Mouse (Mus musculus): ENCODE measurements at regions not wholly inside any gene's neighbourhood (a gene's known extent, or its start where the extent isn't known, plus 50 kb on each side); places are given as distances from the start of the nearest gene placed in this dataset.
A peak's percentile ranks its signal among the peaks of the same experiment; 100 is the strongest.

DNA sequence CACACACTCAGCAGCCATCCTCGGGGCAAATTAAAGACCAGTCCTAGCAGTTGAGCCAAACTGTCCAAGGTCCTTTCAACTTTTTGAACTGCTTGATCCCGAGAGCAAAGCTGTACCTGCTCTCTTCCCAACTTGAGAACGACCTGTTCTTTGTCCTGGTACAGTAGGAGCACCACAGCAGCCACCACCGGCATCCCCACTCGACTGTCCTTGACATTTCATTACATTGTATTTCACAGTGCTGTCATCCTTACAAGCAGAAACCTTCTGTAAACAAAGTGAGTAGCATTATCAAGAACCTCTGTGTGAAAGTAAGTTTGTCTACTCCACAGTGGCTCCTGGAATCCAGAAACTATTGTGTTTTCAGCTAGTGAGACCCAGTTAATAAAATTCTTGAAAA is 240.2 kb upstream of the Zfp462 start:
- no peak for ATAC-seq (ENCODE audit: low FRiP score, low read depth)
- Histone ChIP-seq H3K4me3 (no peak overlapping the region), H3K4me1 (no peaks in the 10 kb centered on the region), H3K9me3 (no peaks in the 10 kb centered on the region), H3K27me3 (no peaks in the 10 kb centered on the region), H3K27ac (replicated peaks) (no peak overlapping the region), H3K9ac (replicated peaks) (no peak overlapping the region), H3K4me2 (replicated peaks) (no peak overlapping the region), H3K36me3 (no peaks in the 10 kb centered on the region)
- WGBS, result 76% methylated on average over 5 of the region's 5 CpGs

DNA sequence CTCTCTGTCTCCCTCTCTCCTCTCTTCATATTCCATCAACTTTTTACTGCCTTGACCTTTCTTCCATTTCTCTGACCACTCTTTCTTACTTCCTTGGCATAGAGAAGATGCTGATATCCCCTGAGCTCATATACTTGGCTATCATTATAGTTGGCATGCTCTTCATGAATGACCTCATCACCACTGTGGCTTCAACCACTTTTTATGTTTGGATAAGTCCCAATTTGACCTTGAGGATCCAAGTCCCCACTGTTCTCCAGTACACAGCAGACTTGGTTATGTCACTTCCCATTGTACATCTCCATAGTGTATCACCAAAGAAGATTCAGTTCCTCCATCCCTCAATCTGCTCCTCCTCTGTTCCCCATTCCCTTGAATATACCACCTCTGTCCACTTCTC is 235.1 kb upstream of the Zfp462 start:
- Histone ChIP-seq H3K4me1 (no peaks in the 10 kb centered on the region), H3K4me2 (replicated peaks) (no peak overlapping the region), H3K27me3 (no peaks in the 10 kb centered on the region), H3K4me3 (no peak overlapping the region), H3K9me3 (no peaks in the 10 kb centered on the region), H3K27ac (replicated peaks) (no peak overlapping the region), H3K36me3 (no peaks in the 10 kb centered on the region), H3K9ac (replicated peaks) (no peak overlapping the region)
- no peak for ATAC-seq (ENCODE audit: low FRiP score, low read depth)

DNA sequence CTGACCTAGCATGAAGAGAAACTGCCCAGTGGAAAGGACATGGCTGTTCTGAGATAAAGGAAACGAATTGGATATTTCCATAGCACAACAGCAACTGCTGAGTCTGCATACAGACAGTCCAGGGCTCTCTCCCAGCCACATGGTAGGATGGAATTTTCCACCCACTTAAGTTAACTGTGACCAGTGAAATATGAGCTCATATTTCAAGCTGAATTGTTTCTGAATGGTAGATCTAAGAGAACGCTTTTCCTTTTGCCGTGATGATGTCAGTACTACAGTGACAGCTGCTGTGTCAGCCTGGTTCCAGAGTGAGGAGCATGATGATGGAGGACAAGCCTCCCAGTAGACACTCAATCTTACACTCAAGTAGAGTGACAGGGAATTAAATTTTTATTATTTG is 231.9 kb upstream of the Zfp462 start:
- no peaks in the 10 kb centered on the region for H3K36me3 ChIP-seq
- no peak overlapping the region for H3K4me2 ChIP-seq (replicated peaks)
- WGBS, result 79% methylated on average over 3 of the region's 3 CpGs
- ATAC-seq (ENCODE audit: low FRiP score, low read depth), result no peak
- H3K4me1 ChIP-seq, result no peaks in the 10 kb centered on the region
- H3K9ac ChIP-seq (replicated peaks), result no peak overlapping the region
- no peaks in the 10 kb centered on the region for H3K27me3 ChIP-seq
- no peak overlapping the region for H3K4me3 ChIP-seq
- no peaks in the 10 kb centered on the region for H3K9me3 ChIP-seq
- H3K27ac ChIP-seq (replicated peaks), result no peak overlapping the region

DNA sequence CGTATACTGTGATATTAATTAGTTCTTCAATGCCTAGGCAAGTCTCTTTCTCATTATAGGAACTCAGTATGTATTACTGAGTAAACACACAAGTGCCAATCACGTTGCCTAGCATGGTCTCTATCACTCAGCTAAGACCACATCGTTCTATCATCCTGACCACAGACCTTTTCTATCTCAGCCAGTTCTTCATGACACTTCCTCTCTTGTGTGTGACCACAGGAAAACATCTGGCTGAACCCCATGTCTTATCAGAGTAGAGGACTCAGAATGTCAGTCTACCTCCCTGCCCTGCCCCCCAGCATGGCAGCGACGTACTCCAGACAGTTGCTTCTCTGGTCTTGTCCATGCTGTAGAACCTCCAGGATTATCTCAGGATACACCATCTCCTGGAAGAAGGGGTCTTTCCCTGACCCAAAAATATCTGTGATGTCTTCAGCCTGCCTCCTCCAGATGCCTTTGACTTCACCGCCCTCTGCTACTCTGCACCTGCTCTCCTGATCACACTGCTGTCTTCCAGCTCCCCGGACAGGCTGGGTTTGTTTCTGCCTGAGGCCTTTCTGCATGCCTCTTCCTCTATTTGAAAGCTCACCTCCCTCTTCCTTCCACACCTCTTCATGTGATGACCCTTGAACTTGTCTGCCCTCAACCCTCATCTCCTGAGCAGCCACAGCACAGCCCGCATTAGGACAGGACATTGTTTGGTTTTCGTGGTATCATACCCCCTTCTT is 230.1 kb upstream of the Zfp462 start:
- Histone ChIP-seq H3K9me3 (no peaks in the 10 kb centered on the region), H3K4me3 (no peak overlapping the region), H3K27ac (replicated peaks) (no peak overlapping the region), H3K36me3 (no peaks in the 10 kb centered on the region), H3K9ac (replicated peaks) (no peak overlapping the region), H3K4me1 (no peaks in the 10 kb centered on the region), H3K27me3 (no peaks in the 10 kb centered on the region), H3K4me2 (replicated peaks) (no peak overlapping the region)
- 89% methylated on average over 9 of the region's 9 CpGs for WGBS
- ATAC-seq (ENCODE audit: low FRiP score, low read depth), result no peak

DNA sequence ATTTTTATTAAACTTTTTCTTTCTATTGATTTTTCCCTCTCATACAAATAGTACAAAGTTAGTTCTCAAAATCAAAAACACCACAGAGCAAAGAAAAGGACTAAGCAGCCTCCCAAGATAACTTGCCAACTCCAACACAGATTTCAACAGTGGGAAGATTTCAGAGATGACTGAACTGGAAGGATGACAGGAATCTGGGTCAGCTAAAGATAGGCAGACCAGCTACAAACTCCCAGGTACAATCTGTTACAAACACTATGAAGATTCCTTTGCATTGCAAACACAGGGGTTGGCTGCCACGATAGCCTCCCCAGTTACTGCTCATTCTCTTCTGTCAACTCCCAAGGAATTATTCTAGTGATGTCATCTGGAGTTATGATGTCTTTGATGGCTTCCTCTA is 226.8 kb upstream of the Zfp462 start:
- H3K36me3 ChIP-seq, result no peaks in the 10 kb centered on the region
- H3K9ac ChIP-seq (replicated peaks), result no peak overlapping the region
- H3K4me3 ChIP-seq, result no peak overlapping the region
- no peaks in the 10 kb centered on the region for H3K9me3 ChIP-seq
- H3K4me2 ChIP-seq (replicated peaks), result no peak overlapping the region
- 74% methylated on average over 1 of the region's 1 CpGs for WGBS
- H3K27me3 ChIP-seq, result no peaks in the 10 kb centered on the region
- no peak for ATAC-seq (ENCODE audit: low FRiP score, low read depth)
- H3K4me1 ChIP-seq, result no peaks in the 10 kb centered on the region
- H3K27ac ChIP-seq (replicated peaks), result no peak overlapping the region

DNA sequence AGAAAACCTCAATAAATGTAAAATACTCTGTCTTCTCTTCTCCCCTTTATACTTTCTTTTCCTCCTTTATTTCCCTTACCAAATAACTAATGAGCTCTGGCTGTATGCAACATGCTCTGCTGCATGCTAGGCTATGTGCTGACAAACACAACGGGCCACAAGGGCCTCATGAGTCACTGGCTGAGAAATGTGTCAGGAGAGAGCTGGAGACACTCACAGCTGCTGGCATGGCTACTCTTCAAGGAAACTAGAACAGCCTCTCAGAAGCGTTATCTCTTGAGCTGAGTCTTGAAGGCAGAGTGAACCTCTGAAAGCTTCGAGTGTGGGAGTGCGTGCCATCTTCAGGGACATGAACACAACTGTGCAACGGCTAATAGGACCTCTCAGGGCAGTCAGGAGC is 205.8 kb upstream of the Zfp462 start:
- no peaks in the 10 kb centered on the region for H3K36me3 ChIP-seq
- H3K27me3 ChIP-seq, result no peaks in the 10 kb centered on the region
- WGBS, result 83% methylated on average over 5 of the region's 5 CpGs
- no peak overlapping the region for H3K4me3 ChIP-seq
- no peaks in the 10 kb centered on the region for H3K4me1 ChIP-seq
- no peak overlapping the region for H3K4me2 ChIP-seq (replicated peaks)
- no peak for ATAC-seq (ENCODE audit: low FRiP score, low read depth)
- H3K9ac ChIP-seq (replicated peaks), result no peak overlapping the region
- H3K27ac ChIP-seq (replicated peaks), result no peak overlapping the region
- no peaks in the 10 kb centered on the region for H3K9me3 ChIP-seq

DNA sequence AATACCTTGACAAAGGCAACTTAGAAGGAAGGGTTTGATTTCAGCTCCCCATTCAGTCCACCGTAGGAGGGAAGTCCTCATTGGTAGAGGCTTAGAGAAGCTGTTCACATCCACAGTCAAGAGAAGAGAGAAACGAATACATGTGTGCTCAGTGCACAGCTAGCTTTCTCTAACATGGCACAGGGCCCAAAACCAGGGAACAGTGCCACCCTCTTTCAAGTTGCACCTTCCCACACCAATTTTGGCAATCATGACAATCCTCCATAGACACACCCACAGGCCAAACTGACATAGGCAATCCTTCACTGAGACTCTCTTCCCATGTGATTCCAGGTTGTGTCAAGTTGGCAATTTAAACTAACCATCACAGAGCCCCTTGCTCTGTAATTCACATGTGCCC is 193.4 kb upstream of the Zfp462 start:
- no peaks in the 10 kb centered on the region for H3K4me1 ChIP-seq
- no peak overlapping the region for H3K4me3 ChIP-seq
- ATAC-seq (ENCODE audit: low FRiP score, low read depth), result no peak
- H3K27ac ChIP-seq (replicated peaks), result no peak overlapping the region
- H3K27me3 ChIP-seq, result no peaks in the 10 kb centered on the region
- WGBS, result 90% methylated on average over 2 of the region's 2 CpGs
- H3K36me3 ChIP-seq, result no peaks in the 10 kb centered on the region
- no peak overlapping the region for H3K4me2 ChIP-seq (replicated peaks)
- H3K9ac ChIP-seq (replicated peaks), result no peak overlapping the region
- H3K9me3 ChIP-seq, result no peaks in the 10 kb centered on the region

DNA sequence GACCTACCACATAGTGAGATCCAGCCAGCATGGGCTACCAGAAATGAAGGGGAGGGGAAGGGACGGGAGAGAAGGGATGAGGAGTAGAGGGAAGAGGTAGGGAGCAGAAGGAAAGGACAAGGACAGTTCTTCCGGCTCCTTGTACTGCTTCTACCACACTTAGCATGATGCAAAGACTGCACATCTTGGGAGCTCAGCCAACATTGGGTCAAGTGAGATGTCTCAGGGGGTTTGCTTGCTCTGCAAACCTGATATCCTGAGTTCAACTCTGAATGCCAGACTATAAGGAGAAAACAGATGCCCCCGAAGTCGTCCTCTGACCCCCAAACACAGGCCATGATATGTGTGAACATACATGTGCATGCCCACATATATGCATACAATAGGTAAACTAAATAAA is 188.4 kb upstream of the Zfp462 start:
- 95% methylated on average over 4 of the region's 4 CpGs for WGBS
- no peak overlapping the region for H3K4me2 ChIP-seq (replicated peaks)
- no peaks in the 10 kb centered on the region for H3K36me3 ChIP-seq
- ATAC-seq (ENCODE audit: low FRiP score, low read depth), result no peak
- no peak overlapping the region for H3K27ac ChIP-seq (replicated peaks)
- no peaks in the 10 kb centered on the region for H3K9me3 ChIP-seq
- H3K27me3 ChIP-seq, result no peaks in the 10 kb centered on the region
- H3K4me3 ChIP-seq, result no peak overlapping the region
- no peak overlapping the region for H3K9ac ChIP-seq (replicated peaks)
- H3K4me1 ChIP-seq, result 0 out of 2 replicates have a peak, but pooled peaks cover 9% of the 10 kb centered on the region

DNA sequence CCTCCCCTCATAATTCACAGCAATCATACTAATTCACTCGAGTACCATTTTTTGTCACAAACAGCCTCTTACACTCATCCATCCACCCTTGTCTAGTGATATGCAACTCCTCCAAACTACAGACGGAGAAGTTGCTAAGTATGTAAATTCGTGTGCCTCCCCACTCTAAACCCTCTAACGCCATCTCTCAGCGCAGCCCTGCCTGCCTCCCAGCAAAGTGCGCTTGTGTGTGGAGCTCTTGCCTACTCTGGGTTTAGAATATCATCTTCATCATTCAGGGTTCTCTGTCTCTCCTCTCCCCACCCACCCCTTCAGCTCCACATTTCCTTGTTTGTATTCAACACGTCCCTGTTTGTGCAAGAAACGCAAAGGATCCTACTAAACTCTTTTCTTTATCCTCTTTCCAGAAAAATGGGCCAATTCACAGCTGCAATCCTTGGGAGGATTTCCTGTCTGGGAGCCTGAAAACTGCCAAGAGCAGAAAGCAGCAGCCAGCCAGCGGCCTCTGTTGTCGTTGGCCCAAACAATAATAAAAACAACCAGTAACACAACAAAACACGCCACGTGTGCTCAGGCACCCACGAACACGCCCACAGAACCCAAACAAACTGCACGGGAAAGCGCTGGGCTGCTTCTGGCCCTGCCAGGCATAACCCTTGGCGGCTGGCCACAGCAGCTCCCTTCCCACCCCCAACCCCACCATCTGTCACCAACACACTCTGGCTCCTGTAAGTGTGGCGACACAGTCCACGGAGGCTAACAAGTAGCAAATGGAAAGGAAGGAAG is 186.9 kb upstream of the Zfp462 start:
- 59% methylated on average over 19 of the region's 19 CpGs for WGBS
- no peak overlapping the region for H3K4me3 ChIP-seq
- H3K9me3 ChIP-seq, result no peaks in the 10 kb centered on the region
- peak overlapping the region; percentile 2; the same call in 1 of the 2 replicates for H3K27ac ChIP-seq (replicated peaks)
- no peak overlapping the region for H3K9ac ChIP-seq (replicated peaks)
- H3K4me1 ChIP-seq, result 0 out of 2 replicates have a peak, but pooled peaks cover 9% of the 10 kb centered on the region
- H3K27me3 ChIP-seq, result no peaks in the 10 kb centered on the region
- H3K4me2 ChIP-seq (replicated peaks), result no peak overlapping the region
- ATAC-seq (ENCODE audit: low FRiP score, low read depth), result peak; percentile 78
- no peaks in the 10 kb centered on the region for H3K36me3 ChIP-seq

DNA sequence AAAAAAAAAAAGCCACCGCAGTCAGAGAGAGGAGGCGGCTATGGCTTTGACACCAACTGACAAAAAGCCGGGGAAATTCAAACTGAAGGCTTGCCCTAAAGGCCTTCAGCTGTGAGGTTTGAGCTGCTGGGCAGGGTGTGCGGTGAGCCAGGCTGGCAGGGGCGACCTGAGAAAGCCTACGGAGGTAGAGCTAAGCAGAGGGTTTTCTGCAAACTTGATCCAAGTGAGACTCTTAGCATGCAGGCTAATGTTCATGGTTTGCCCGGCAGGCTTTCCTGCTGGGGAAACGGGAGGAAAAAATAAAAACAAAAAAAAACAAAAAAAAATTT is 186.4 kb upstream of the Zfp462 start:
- no peak overlapping the region for H3K4me3 ChIP-seq
- H3K4me2 ChIP-seq (replicated peaks), result no peak overlapping the region
- 0 out of 2 replicates have a peak, but pooled peaks cover 9% of the 10 kb centered on the region for H3K4me1 ChIP-seq
- no peaks in the 10 kb centered on the region for H3K9me3 ChIP-seq
- WGBS, result 53% methylated on average over 8 of the region's 8 CpGs
- H3K27ac ChIP-seq (replicated peaks), result peak overlapping the region; percentile 2; the same call in 1 of the 2 replicates
- H3K36me3 ChIP-seq, result no peaks in the 10 kb centered on the region
- no peak overlapping the region for H3K9ac ChIP-seq (replicated peaks)
- no peak for ATAC-seq (ENCODE audit: low FRiP score, low read depth)
- H3K27me3 ChIP-seq, result no peaks in the 10 kb centered on the region

DNA sequence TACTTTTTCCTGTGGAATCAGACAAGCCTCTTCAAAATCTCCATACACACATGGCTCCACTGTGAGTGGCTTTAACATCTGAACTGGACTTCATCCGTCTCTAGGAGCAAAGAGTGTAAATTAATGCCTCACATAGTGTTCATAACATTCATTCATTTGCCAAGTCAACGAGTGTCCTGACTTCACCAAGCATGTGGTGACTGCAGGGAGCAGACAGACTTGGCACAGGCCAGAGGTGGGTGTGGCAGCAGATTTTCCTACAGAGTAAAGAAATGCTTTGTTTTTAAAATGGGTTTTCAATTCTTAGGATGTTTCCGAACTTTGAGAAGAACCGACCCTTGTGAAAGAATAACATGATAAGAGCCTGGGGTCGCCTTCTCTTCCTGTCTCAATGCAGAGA is 183.6 kb upstream of the Zfp462 start:
- Histone ChIP-seq H3K4me2 (replicated peaks) (no peak overlapping the region), H3K27ac (replicated peaks) (no peak overlapping the region), H3K4me1 (0 out of 2 replicates have a peak, but pooled peaks cover 9% of the 10 kb centered on the region), H3K27me3 (no peaks in the 10 kb centered on the region), H3K4me3 (no peak overlapping the region), H3K9me3 (no peaks in the 10 kb centered on the region), H3K36me3 (no peaks in the 10 kb centered on the region), H3K9ac (replicated peaks) (no peak overlapping the region)
- ATAC-seq (ENCODE audit: low FRiP score, low read depth), result no peak
- 72% methylated on average over 5 of the region's 5 CpGs for WGBS

DNA sequence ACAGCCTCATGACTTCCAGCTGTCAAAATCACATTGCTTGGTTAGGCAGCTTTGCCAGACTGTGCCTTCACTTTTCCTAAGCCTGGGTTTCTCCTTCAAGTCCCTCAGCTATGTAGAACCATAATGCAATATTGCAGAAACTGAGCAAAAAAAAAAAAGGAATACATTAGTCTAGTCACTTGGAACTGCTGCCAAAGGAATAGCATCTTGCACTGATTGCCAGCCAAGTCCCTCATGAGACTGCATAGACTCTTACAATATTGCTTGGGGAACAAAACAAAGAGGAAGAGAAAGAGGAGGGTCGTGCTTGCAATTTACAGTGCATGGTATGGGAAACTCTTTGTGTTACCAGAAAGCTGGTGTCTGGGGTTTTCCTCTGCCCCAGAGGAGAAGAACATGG is 179.8 kb upstream of the Zfp462 start:
- Histone ChIP-seq H3K4me1 (peaks cover 5% of the 10 kb centered on the region; the same call in 1 of the 2 replicates), H3K36me3 (no peaks in the 10 kb centered on the region), H3K9ac (replicated peaks) (no peak overlapping the region), H3K27ac (replicated peaks) (no peak overlapping the region), H3K4me2 (replicated peaks) (no peak overlapping the region), H3K9me3 (no peaks in the 10 kb centered on the region), H3K27me3 (no peaks in the 10 kb centered on the region), H3K4me3 (no peak overlapping the region)
- ATAC-seq (ENCODE audit: low FRiP score, low read depth), result no peak
- WGBS, result 68% methylated on average over 1 of the region's 1 CpGs
